Mouse (Mus musculus): Measurements from ENCODE around the gene Mpv17l2.
A peak's percentile ranks its signal among the peaks of the same experiment; 100 is the strongest.

Gene Mpv17l2

DNA sequence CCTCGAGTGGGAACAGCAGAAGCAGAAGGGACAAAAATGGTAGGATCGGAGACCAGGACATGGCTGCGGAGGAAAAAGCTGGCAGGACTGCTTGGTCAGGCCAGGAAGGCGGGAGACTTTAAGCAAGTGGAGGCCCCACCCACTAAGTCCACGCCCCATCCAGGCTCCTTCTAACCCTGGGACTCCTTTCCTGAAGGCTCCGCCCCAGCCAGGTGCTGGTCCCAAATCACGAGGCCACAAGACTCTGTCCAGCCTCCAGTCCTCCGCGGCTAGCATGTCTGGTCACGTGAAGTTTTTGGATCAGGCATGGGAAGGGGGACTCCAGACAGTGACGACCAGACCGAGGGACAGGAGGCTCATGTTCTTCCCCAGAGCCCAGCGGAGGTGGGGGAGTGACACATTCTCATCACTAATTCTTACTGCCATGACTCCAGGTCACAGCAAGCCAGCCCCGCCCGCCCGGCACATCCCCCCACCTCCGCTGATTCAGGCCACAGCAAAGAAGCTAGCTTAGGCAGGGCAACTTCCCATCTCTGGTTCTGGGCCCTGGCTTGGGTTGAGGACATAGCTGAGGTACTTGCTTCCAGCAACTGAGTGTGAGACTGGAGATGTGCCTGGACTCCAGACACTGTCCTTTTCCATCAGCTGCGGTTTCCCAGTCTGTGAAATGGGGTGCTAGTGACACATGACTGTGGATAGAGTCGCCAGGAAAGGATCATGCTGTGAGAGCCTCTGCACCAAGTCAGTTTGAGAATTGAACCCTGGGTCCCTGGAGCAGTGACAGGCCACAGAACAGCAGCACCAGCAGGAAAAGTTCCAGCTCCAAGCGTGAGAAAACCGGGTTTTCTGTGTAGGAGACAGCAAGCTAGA, 6.1 kb upstream of the Mpv17l2 start:
- DNase-seq (ENCODE audit: low read depth), result no peak

DNA sequence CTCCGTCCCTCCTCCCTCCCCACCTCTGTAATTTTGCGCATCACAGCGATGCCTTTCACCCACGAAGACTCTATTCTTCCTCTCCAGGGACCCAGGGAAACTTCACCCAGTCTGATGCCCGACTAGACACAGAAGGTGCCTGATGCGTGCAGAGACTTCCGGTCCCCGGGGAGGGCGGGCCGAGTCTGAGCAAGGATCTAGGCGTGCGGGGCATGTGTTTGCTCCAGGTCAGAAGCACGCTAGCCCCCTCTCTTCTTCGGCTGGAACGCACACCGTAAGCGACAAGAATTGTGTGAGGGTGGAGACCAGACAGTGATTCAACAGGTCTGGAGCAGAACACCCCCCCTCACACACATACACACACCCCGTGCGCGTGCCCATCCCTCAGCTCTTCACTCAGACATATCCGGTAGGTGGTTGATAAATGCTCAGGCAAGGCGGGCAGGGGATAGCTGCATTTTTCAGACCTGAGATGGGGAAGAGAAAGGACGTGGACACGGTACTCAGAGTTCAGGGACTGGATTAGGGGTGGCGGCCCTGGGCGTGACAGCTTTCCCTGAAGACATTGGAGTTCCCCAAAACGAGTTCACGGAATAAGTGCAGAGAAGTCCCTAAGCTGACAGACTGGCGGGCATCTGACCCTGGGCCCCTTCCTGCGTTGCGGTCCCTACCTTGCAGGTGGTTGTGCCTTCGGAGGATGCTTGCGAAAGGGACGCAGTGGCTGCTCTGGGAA, 5.3 kb upstream of the Mpv17l2 start:
- no peak for DNase-seq (ENCODE audit: low read depth)

DNA sequence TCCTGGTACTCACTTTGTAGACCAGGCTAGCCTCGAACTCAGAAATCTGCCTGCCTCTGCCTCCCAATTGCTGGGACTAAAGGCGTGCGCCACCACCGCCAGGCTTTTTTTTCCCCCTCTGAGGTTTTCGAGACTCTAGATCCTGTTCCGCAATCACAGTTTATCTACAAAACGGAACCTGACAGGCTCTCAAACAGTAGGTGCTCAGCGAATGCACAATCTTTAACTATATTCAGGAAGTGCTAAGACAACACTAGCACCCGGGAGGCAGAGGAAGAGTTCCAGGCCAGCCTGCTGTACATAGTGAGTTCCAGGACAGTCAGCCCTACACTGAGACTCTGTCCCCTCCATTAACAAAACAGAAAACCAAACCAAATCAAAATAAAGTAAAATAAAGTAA, 4.6 kb upstream of the Mpv17l2 start:
- DNase-seq (ENCODE audit: low read depth), result no peak

DNA sequence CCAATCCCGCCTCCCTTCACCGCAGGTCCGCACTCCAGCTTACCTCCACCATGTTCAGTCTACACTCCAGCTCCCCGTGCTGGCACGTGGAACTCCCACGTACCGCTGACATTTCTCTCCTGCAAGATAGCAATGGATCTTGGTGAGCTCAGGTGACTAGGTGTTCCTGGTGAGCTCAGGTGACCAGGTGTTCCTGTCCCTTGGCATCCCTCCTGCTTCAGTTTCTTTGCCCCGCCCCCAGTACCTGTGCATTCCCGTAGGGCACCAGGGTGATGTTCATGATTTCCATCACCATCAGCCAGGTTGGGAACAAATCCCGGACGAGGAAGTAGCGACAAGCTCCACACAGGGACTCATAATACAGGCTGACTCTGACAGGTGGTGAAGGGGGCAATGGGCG, 3.9 kb upstream of the Mpv17l2 start:
- DNase-seq (ENCODE audit: low read depth), result no peak

DNA sequence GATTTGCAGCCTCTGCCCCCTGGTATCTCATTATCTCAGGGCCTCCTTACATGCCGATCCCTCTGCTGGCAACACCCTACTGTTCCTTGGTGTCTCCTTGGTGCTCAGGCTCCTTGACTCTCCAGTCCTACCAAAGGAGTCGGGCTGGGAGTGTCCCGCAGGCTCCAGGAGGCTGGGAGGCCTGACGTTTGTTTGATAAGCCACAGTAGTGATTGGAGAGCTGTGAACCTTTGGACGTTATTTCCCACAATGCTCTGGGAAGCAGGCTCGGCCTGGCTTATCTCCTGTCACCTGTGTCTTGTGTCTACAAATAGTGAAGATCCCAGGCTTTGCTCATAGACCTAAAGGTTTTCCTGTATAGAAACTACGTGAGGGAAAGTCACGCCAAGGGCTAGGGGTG, 3.3 kb upstream of the Mpv17l2 start:
- DNase-seq (ENCODE audit: low read depth), result no peak

GRCm38 (mm10) chr8:70763354-70763753, 2.6 kb upstream of the Mpv17l2 start:
- DNase-seq (ENCODE audit: low read depth), result no peak

- DNase-seq (ENCODE audit: low read depth), result no peak
These were observed 1.4 kb upstream of the Mpv17l2 start for GRCm38 (mm10) chr8:70762118-70762517.

DNA sequence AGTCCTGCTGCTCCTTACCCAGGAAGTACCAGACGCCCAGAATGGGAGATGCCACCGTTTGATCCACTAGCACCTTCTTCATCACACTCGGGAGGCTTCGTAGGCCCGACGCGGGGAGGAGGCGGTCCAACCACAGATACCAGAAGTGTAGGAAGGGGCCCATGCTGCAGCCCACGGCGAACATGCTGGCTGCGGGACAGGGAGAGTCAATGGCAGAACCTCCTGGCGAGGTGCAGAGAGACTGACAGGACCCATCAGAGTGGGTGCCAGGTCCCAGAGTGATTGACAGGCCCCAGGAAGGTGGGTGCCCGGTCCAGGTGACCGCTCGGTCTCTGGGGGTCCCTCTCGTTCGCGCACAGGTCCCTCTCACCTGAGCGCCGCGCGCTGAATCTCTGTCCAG, 396 bp downstream of the Mpv17l2 start:
- no peak for DNase-seq (ENCODE audit: low read depth)

GRCm38 (mm10) chr8:70758616-70759561, 1.9 kb downstream of the Mpv17l2 start:
- no peak for DNase-seq (ENCODE audit: low read depth)

- no peak for DNase-seq (ENCODE audit: low read depth)
These were observed 2.5 kb downstream of the Mpv17l2 start for GRCm38 (mm10) chr8:70758308-70758615.

GRCm38 (mm10) chr8:70757523-70758307, 3.0 kb downstream of the Mpv17l2 start:
- DNase-seq (ENCODE audit: low read depth), result no peak

DNA sequence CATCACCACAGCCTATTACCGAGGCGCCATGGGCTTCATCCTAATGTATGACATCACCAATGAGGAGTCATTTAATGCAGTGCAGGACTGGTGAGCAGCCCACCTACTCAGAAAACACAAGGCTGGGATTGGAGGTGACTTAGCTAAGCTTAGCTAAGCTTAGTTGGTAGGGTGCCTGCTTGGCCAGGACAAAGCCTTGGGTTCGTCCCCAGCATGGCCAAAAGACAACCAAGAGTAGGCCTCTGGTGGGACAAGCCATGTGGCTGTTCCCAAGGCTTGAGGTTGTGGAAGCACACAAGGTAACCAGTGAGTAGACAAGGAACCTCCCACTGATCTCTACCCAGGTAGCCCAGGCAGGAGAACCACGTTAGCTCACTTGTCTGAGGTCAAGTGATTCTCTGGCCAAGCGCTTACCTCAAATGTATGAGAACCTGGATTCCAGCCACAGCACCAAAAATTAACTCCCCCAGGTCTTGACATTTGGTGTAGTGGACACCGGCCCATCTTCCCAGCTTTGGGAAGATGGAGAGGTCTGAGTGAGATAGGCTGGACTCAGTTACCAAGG, 4.2 kb downstream of the Mpv17l2 start:
- no peak for DNase-seq (ENCODE audit: low read depth)

GRCm38 (mm10) chr8:70755661-70756475, 4.9 kb downstream of the Mpv17l2 start:
- no peak for DNase-seq (ENCODE audit: low read depth)

DNA sequence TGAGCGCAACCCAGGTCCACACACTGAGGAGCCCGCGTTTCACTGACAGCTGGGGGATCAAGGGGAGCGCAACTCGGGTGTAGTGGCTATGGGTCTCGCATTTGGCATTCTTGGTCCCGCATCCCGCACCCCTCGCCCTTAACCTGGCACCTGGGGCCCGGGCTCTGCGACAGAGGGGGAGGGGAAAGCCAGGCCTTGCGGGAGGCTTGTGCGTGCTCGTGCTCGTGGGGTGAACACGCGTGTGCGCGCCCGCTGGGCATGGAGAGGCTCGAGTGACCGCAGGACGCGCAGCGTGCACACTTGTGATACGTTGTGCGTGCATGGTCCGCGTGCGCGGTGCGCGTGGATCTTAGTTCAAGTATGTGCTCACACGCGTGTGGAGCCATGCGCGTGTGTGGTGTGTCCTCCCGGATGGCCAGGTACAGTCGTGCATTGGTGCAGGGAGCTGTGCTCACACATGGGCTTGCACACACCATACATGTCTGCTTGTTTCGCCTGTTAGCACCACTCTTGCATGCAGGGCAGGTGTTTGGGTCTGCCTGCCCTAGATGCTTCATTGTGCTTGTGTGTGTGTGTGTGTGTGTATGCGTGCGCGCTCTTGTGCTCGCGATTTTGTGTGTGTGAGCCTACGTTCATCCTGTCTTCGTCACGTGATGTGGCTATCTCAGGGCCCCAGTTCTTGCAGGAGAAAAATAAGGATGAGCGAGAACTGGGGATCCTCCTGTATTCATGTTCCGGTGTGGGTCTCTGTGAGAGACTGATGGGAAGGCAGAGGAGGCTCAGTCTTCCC, 5.7 kb downstream of the Mpv17l2 start:
- DNase-seq (ENCODE audit: low read depth), result no peak

- DNase-seq (ENCODE audit: low read depth), result peak; percentile 95
These were observed 6.5 kb downstream of the Mpv17l2 start, which contains the start of gene Rab3a for GRCm38 (mm10) chr8:70754043-70754870. Rab3a (plus strand) TSS chr8:70754679.

DNA sequence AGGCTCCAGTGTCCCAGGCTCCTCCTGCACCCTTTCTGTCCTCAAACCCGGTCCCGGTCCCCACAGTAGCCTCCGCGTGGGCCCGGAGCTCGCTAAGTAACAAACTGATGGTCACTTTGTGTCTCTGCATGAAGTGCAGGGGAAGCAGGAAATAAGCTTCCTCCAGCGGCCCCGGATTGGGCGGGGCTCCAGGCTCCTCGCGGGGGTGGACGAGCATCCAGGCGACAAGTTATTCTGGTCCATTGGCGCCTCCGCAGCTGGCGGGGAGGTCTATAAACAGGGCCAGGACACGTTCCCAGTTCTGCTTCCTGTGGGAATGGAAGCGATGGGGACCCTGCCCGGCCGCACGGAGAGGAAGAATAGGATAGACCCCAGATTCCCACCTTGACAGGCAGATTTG, 7.6 kb downstream of the Mpv17l2 start:
- DNase-seq (ENCODE audit: low read depth), result no peak

DNA sequence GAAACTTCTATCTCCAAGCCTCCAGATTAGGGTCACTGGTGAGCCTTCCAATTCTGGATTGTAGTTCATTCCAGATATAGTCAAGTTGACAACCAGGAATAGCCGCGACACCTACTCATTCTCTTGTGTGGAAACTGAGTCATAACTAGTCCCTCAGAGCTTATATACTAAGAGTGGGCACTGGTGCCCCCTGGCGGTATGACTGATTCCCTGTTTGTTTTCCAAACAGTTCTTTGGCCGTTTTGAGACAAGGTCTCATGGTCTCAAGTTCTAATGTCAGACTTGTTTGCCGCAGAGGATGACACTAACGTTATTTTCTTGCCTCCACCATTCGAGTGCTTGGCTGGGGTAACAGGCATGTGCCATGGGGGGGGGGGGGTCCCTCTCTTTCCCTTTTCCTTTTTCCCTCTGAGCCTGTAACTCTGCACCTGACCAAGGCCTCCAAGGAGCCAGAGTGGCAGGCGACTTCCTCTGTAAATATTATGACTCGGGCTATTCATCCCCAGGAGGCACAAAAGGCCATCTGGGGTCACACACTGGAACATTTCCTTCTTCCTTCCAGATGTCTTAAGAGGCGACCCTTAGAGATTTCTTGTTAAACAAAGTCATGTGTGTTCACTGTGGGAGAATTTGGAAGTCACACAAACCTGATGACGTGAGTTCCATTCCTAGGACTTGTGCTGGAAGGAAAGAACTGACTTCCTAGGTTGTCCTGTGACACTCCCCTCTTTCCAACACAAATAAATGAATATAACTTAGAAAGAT, 8.6 kb downstream of the Mpv17l2 start:
- DNase-seq (ENCODE audit: low read depth), result no peak

GRCm38 (mm10) chr8:70750128-70750680, 10.5 kb downstream of the Mpv17l2 start:
- no peak for DNase-seq (ENCODE audit: low read depth)
